Mouse (Mus musculus): ENCODE results near the gene Gm21830.
"Not testable (repeated sequence)": the region's sequence is repeated elsewhere in the genome, so short reads cannot be mapped to it uniquely, and the experiment has no call there.

Gene Gm21830

GRCm38 (mm10) chr2:67413425-67413824 lies at the start of gene Gm21830:
Gene Gm21830, plus strand, starts transcription at chr2:67413725.
- DNase-seq: not testable (repeated sequence)

- DNase-seq: no peak
These were observed 49.0 kb upstream of the Gm21830 start for GRCm38 (mm10) chr2:67364506-67364905.

- no peak for DNase-seq
These were observed 35.0 kb upstream of the Gm21830 start for GRCm38 (mm10) chr2:67378504-67378903.

- no peak for DNase-seq
These were observed 7.3 kb downstream of the Gm21830 start for GRCm38 (mm10) chr2:67420853-67421252.

GRCm38 (mm10) chr2:67422799-67423198 lies 9.3 kb downstream of the Gm21830 start:
- no peak for DNase-seq

GRCm38 (mm10) chr2:67433081-67433480 lies 19.6 kb downstream of the Gm21830 start, which contains the start of gene Gm26727:
Gene Gm26727, minus strand, starts transcription at chr2:67433181.
- no peak for DNase-seq

- no peak for DNase-seq
These were observed 24.8 kb downstream of the Gm21830 start for GRCm38 (mm10) chr2:67438309-67438708.

- no peak for DNase-seq
These were observed 32.3 kb downstream of the Gm21830 start, which contains the start of gene Xirp2 for GRCm38 (mm10) chr2:67445780-67446179. Gene Xirp2, plus strand, starts transcription at chr2:67446002.

GRCm38 (mm10) chr2:67446772-67447171 lies 33.2 kb downstream of the Gm21830 start:
- DNase-seq: no peak

- DNase-seq: peak; percentile 45
These were observed 33.7 kb downstream of the Gm21830 start for GRCm38 (mm10) chr2:67447206-67447605.

- DNase-seq: no peak
These were observed 47.3 kb downstream of the Gm21830 start for GRCm38 (mm10) chr2:67460857-67461256.

GRCm38 (mm10) chr2:67467036-67467435 lies 53.5 kb downstream of the Gm21830 start:
- no peak for DNase-seq

- not testable (repeated sequence) for DNase-seq
These were observed 56.5 kb downstream of the Gm21830 start for GRCm38 (mm10) chr2:67470030-67470429.

GRCm38 (mm10) chr2:67477753-67478152 lies 64.2 kb downstream of the Gm21830 start:
- peak; percentile 45 for DNase-seq

GRCm38 (mm10) chr2:67481051-67481450 lies 67.5 kb downstream of the Gm21830 start:
- no peak for DNase-seq

Data from right cerebral cortex, adult 18-20 months (tissue).